Mouse (Mus musculus): Measurements from ENCODE around the gene Chrm4.

Chrm4 gene

GRCm38 (mm10) chr2:91944170-91944950, 17.3 kb downstream of the Chrm4 start:
- peak; percentile 86 for DNase-seq

- no peak for DNase-seq
These were observed 18.4 kb downstream of the Chrm4 start, which contains the start of gene Gm9821 for GRCm38 (mm10) chr2:91945483-91945882. Gm9821 (plus strand) TSS chr2:91945703.

- DNase-seq: peak; percentile 59
These were observed 19.8 kb downstream of the Chrm4 start for GRCm38 (mm10) chr2:91946836-91947235.

GRCm38 (mm10) chr2:91947397-91948150, 20.5 kb downstream of the Chrm4 start:
- no peak for DNase-seq

GRCm38 (mm10) chr2:91948151-91948509, 21.1 kb downstream of the Chrm4 start:
- DNase-seq: no peak

- DNase-seq: peak; percentile 62
These were observed 21.8 kb downstream of the Chrm4 start for GRCm38 (mm10) chr2:91948792-91949241.

GRCm38 (mm10) chr2:91949411-91950274, 22.6 kb downstream of the Chrm4 start:
- DNase-seq: peak; percentile 73

GRCm38 (mm10) chr2:91950275-91951085, 23.4 kb downstream of the Chrm4 start:
- DNase-seq: peak; percentile 75

- no peak for DNase-seq
These were observed 26.8 kb downstream of the Chrm4 start for GRCm38 (mm10) chr2:91953825-91954224.

- DNase-seq: no peak
These were observed 28.1 kb downstream of the Chrm4 start for GRCm38 (mm10) chr2:91955121-91955591.

- DNase-seq: no peak
These were observed 28.8 kb downstream of the Chrm4 start for GRCm38 (mm10) chr2:91955875-91956274.

GRCm38 (mm10) chr2:91957096-91957495, 30.0 kb downstream of the Chrm4 start:
- no peak for DNase-seq

- DNase-seq: no peak
These were observed 31.0 kb downstream of the Chrm4 start for GRCm38 (mm10) chr2:91958049-91958448.

GRCm38 (mm10) chr2:91958701-91959457, 31.8 kb downstream of the Chrm4 start:
- peak; percentile 61 for DNase-seq

- DNase-seq: peak; percentile 82
These were observed 32.7 kb downstream of the Chrm4 start for GRCm38 (mm10) chr2:91959544-91960410.

GRCm38 (mm10) chr2:91960459-91960858, 33.4 kb downstream of the Chrm4 start:
- no peak for DNase-seq

- peak; percentile 40 for DNase-seq
These were observed 35.1 kb downstream of the Chrm4 start for GRCm38 (mm10) chr2:91961901-91962761.

GRCm38 (mm10) chr2:91962864-91963401, 35.9 kb downstream of the Chrm4 start:
- peak; percentile 59 for DNase-seq

GRCm38 (mm10) chr2:91963443-91963932, 36.4 kb downstream of the Chrm4 start:
- peak; percentile 96 for DNase-seq
